Mouse (Mus musculus) embryonic facial prominence, embryonic 14.5 days (tissue): ENCODE measurements at regions not wholly inside any gene's neighbourhood (a gene's known extent, or its start where the extent isn't known, plus 50 kb on each side); places are given as distances from the start of the nearest gene placed in this dataset.

Source experiments
- ATAC-seq: fragments of 200-750 bp; cut with Nextera tagmentation; 2 replicates; pipeline ENCODE4 v1.8.0; 2017; ENCODE audit warnings: low read depth, moderate number of reproducible peaks, moderate TSS enrichment
- DNase-seq: peaks from one replicate; pipeline ENCODE4 v3.0.0-alpha.2; 2015; ENCODE audit warnings: low spot score
- H3K27ac ChIP-seq: fragments of 300-500 bp; sonication (generic); replicated peaks from 2 replicates; pipeline ENCODE4 v1.5.1; 2014; ENCODE audit warnings: low read depth, mild to moderate bottlenecking, low read length, moderate library complexity
- H3K27me3 ChIP-seq: fragments of 300-500 bp; sonication (generic); replicated peaks from 2 replicates; pipeline ENCODE4 v1.6.1; 2014; ENCODE audit warnings: low read length; ENCODE audit not compliant: control insufficient read depth, insufficient read depth
- H3K36me3 ChIP-seq: fragments of 300-500 bp; sonication (generic); 2 replicates; pipeline ENCODE4 v1.6.1; 2014; ENCODE audit warnings: low read length, mixed read lengths; ENCODE audit not compliant: control insufficient read depth, insufficient read depth
- H3K4me1 ChIP-seq: fragments of 300-500 bp; sonication (generic); 2 replicates; pipeline ENCODE4 v1.6.1; 2014; ENCODE audit warnings: antibody characterized with exemption, low read length; ENCODE audit not compliant: control insufficient read depth, insufficient read depth
- H3K4me2 ChIP-seq: fragments of 300-500 bp; sonication (generic); 2 replicates; pipeline ENCODE4 v1.6.1; 2014; ENCODE audit warnings: low read depth, mild to moderate bottlenecking, low read length, moderate library complexity, mixed read lengths
- H3K4me3 ChIP-seq: fragments of 300-500 bp; sonication (generic); 2 replicates; pipeline ENCODE4 v1.5.1; 2014; ENCODE audit warnings: low read depth, mild to moderate bottlenecking, low read length
- H3K9ac ChIP-seq: fragments of 300-500 bp; sonication (generic); 2 replicates; pipeline ENCODE4 v1.6.1; 2014; ENCODE audit warnings: low read depth, mild to moderate bottlenecking, low read length, moderate library complexity, mixed read lengths
- H3K9me3 ChIP-seq: fragments of 300-500 bp; sonication (generic); 2 replicates; pipeline ENCODE4 v1.6.1; 2016; ENCODE audit warnings: low read length; ENCODE audit not compliant: control insufficient read depth
- WGBS: fragments of 180-500 bp; shearing (Covaris S2); extraction: QIAGEN DNeasy Blood & Tissue Kit; methylation state at CpG from one replicate; pipeline ENCODE4 v1.1.7; 2014; 5-methylcytosine and 5-hydroxymethylcytosine counted together

GRCm38 (mm10) chr13:5740805-5741204, 120.5 kb upstream of the Klf6 start:
- no peaks in the 10 kb centered on the region for H3K4me1 ChIP-seq
- H3K4me3 ChIP-seq, result no peak overlapping the region
- H3K9me3 ChIP-seq, result no peaks in the 10 kb centered on the region
- no peak for ATAC-seq
- no peak for DNase-seq
- no peak overlapping the region for H3K27ac ChIP-seq
- no peak overlapping the region for H3K4me2 ChIP-seq
- no peaks in the 10 kb centered on the region for H3K36me3 ChIP-seq
- no peak overlapping the region for H3K9ac ChIP-seq
- H3K27me3 ChIP-seq, result no peaks in the 10 kb centered on the region
- 65% methylated on average over 1 of the region's 1 CpGs for WGBS

- no peak for ATAC-seq
- Histone ChIP-seq H3K36me3 (no peaks in the 10 kb centered on the region), H3K27me3 (no peaks in the 10 kb centered on the region), H3K4me1 (no peaks in the 10 kb centered on the region), H3K9ac (no peak overlapping the region), H3K9me3 (no peaks in the 10 kb centered on the region), H3K4me2 (no peak overlapping the region), H3K27ac (no peak overlapping the region), H3K4me3 (no peak overlapping the region)
- WGBS, result 81% methylated on average over 6 of the region's 6 CpGs
- DNase-seq, result no peak
Observed at GRCm38 (mm10) chr13:5744949-5745348, 116.3 kb upstream of the Klf6 start.

- Histone ChIP-seq H3K27ac (no peak overlapping the region), H3K4me3 (no peak overlapping the region), H3K27me3 (no peaks in the 10 kb centered on the region), H3K9me3 (no peaks in the 10 kb centered on the region), H3K9ac (no peak overlapping the region), H3K36me3 (no peaks in the 10 kb centered on the region), H3K4me1 (no peaks in the 10 kb centered on the region), H3K4me2 (no peak overlapping the region)
- ATAC-seq (no peak), DNase-seq (no peak)
- WGBS, result 89% methylated on average over 3 of the region's 3 CpGs
Observed at GRCm38 (mm10) chr13:5757176-5757575, 104.1 kb upstream of the Klf6 start.

- no peak overlapping the region for H3K9ac ChIP-seq
- no peak for ATAC-seq
- H3K9me3 ChIP-seq, result no peaks in the 10 kb centered on the region
- H3K27ac ChIP-seq, result no peak overlapping the region
- no peak overlapping the region for H3K4me2 ChIP-seq
- H3K27me3 ChIP-seq, result no peaks in the 10 kb centered on the region
- no peaks in the 10 kb centered on the region for H3K4me1 ChIP-seq
- no peak overlapping the region for H3K4me3 ChIP-seq
- DNase-seq, result no peak
- no peaks in the 10 kb centered on the region for H3K36me3 ChIP-seq
- WGBS, result 76% methylated on average over 1 of the region's 1 CpGs
Observed at GRCm38 (mm10) chr13:5757963-5758362, 103.3 kb upstream of the Klf6 start.

- no peak for DNase-seq
- Histone ChIP-seq H3K4me2 (no peak overlapping the region), H3K4me1 (no peaks in the 10 kb centered on the region), H3K4me3 (no peak overlapping the region), H3K9me3 (no peaks in the 10 kb centered on the region), H3K27me3 (no peaks in the 10 kb centered on the region), H3K27ac (no peak overlapping the region), H3K9ac (no peak overlapping the region), H3K36me3 (no peaks in the 10 kb centered on the region)
- no peak for ATAC-seq
Observed at GRCm38 (mm10) chr13:5760030-5760429, 101.3 kb upstream of the Klf6 start.

GRCm38 (mm10) chr13:5766394-5766793, 94.9 kb upstream of the Klf6 start:
- ATAC-seq (no peak), DNase-seq (no peak)
- WGBS, result 76% methylated on average over 6 of the region's 6 CpGs
- H3K27ac ChIP-seq, result no peak overlapping the region
- no peak overlapping the region for H3K9ac ChIP-seq
- H3K9me3 ChIP-seq, result no peaks in the 10 kb centered on the region
- H3K4me3 ChIP-seq, result no peak overlapping the region
- no peaks in the 10 kb centered on the region for H3K4me1 ChIP-seq
- H3K27me3 ChIP-seq, result no peaks in the 10 kb centered on the region
- H3K4me2 ChIP-seq, result no peak overlapping the region
- H3K36me3 ChIP-seq, result no peaks in the 10 kb centered on the region

GRCm38 (mm10) chr13:5767202-5767601, 94.1 kb upstream of the Klf6 start:
- WGBS, result 83% methylated on average over 1 of the region's 1 CpGs

GRCm38 (mm10) chr13:5768699-5769098, 92.6 kb upstream of the Klf6 start:
- WGBS, result 91% methylated on average over 2 of the region's 2 CpGs
- H3K9me3 ChIP-seq, result no peaks in the 10 kb centered on the region
- no peaks in the 10 kb centered on the region for H3K4me1 ChIP-seq
- no peak for DNase-seq
- no peak overlapping the region for H3K9ac ChIP-seq
- H3K4me3 ChIP-seq, result no peak overlapping the region
- H3K27ac ChIP-seq, result no peak overlapping the region
- no peak overlapping the region for H3K4me2 ChIP-seq
- no peaks in the 10 kb centered on the region for H3K36me3 ChIP-seq
- no peaks in the 10 kb centered on the region for H3K27me3 ChIP-seq
- ATAC-seq, result no peak

More at GRCm38 (mm10) chr13:5767202-5767601, 94.1 kb upstream of the Klf6 start:
- DNase-seq, result no peak
- no peak for ATAC-seq
- Histone ChIP-seq H3K27me3 (no peaks in the 10 kb centered on the region), H3K4me1 (no peaks in the 10 kb centered on the region), H3K9ac (no peak overlapping the region), H3K4me2 (no peak overlapping the region), H3K36me3 (no peaks in the 10 kb centered on the region), H3K4me3 (no peak overlapping the region), H3K27ac (no peak overlapping the region), H3K9me3 (no peaks in the 10 kb centered on the region)

- H3K27me3 ChIP-seq, result no peaks in the 10 kb centered on the region
- H3K9me3 ChIP-seq, result no peaks in the 10 kb centered on the region
- H3K9ac ChIP-seq, result no peak overlapping the region
- H3K36me3 ChIP-seq, result no peaks in the 10 kb centered on the region
- 76% methylated on average over 7 of the region's 7 CpGs for WGBS
- no peaks in the 10 kb centered on the region for H3K4me1 ChIP-seq
- no peak overlapping the region for H3K27ac ChIP-seq
- H3K4me2 ChIP-seq, result no peak overlapping the region
- no peak overlapping the region for H3K4me3 ChIP-seq
- ATAC-seq, result peak; percentile 22; the same call in 1 of the 2 replicates
- DNase-seq, result peak; percentile 50
Observed at GRCm38 (mm10) chr13:5769283-5770260, 91.7 kb upstream of the Klf6 start.
